Mouse (Mus musculus): ENCODE data around the gene Ccnt1.

Ccnt1 gene

GRCm38 (mm10) chr15:98511386-98511928, 59.3 kb downstream of the Ccnt1 start:
- no peak for DNase-seq (ENCODE audit: low spot score in 2 of 2)

DNA sequence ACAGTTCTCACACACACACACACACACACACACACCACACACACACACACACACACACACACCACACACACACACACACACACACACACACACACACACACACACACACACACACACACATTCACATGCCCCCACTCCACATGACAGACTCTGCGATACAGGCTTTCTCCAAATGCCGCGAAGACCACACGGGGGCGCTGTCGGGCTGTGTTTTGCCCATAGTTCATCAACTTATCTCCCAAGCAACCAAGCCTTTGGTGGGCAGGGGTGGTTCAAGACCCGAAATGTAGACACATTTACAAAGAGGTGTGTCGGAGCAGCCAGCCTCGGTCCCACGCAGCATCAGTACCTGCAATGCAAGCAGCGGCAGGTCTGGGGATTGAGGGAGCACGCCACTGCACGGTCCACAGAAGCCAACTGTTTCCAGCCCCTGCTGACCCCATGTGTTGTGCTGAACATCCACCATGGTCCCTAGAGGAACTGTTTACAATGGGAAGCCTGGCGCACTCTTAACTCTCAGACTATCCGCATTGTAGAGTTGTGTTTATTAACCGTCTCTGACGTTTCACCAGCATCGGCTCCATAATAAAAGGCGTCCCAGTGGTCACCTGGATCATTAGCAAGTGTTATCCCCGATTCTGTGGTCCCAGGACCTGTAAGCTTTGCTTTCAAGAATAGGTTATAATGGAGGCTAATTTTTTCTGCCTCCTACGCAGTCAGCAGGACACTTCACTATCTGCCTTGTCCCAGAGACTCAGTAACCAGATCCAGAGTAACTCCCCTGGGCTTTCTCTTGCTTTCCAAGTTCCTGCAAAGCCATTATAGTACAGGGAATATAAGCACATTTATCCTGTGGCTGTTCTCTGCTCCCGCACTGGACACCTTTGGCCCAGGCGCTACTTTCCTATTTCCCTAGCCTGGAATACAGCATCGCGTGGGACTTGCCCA, 60.0 kb downstream of the Ccnt1 start:
- peak; percentile 72 to 78 for DNase-seq (ENCODE audit: low spot score in 2 of 2)

- DNase-seq (ENCODE audit: low spot score in 2 of 2): no peak
Measured at GRCm38 (mm10) chr15:98509387-98509786, 61.3 kb downstream of the Ccnt1 start.

- no peak for DNase-seq (ENCODE audit: low spot score in 2 of 2)
Measured at GRCm38 (mm10) chr15:98507321-98507720, 63.4 kb downstream of the Ccnt1 start.

- DNase-seq (ENCODE audit: low spot score in 2 of 2): no peak
Measured at GRCm38 (mm10) chr15:98506253-98506957, 64.3 kb downstream of the Ccnt1 start.

- DNase-seq (ENCODE audit: low spot score in 2 of 2): peak; percentile 73 to 77
Measured at GRCm38 (mm10) chr15:98504514-98504913, 66.2 kb downstream of the Ccnt1 start.

- DNase-seq (ENCODE audit: low spot score in 2 of 2): no peak
Measured at GRCm38 (mm10) chr15:98503317-98503716, 67.4 kb downstream of the Ccnt1 start.

DNA sequence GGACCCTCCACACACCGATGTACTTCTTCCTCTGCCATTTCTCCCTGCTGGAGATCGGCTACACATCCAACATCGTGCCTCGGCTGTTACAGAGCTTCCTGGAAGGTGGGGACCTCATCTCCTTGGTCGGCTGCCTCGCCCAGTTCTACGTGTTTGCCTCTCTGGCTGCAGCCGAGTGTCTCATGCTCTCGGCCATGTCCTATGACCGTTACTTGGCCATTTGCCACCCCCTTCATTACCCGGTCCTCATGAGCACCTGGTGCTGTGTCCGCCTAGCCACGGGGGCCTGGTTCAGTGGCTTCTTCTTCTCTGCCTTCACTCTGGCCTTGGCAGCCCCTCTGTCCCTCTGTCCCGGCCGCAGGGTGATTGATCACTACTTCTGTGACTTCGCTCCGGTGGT, 73.1 kb downstream of the Ccnt1 start:
- no peak for DNase-seq (ENCODE audit: low spot score in 2 of 2)

GRCm38 (mm10) chr15:98492102-98492501, 78.6 kb downstream of the Ccnt1 start, which contains the start of gene Olfr279:
Olfr279 (plus strand) TSS chr15:98492402.
- no peak for DNase-seq (ENCODE audit: low spot score in 2 of 2)

GRCm38 (mm10) chr15:98491332-98491731, 79.4 kb downstream of the Ccnt1 start:
- DNase-seq (ENCODE audit: low spot score in 2 of 2): no peak
